Mouse (Mus musculus) hindbrain, embryonic 14.5 days (tissue): ENCODE measurements around the gene Mtg2. TPM values are rescaled to one million over a fixed set of nuclear protein-coding genes. Genes with fewer than 3 reads are reported as not detected.
A peak's percentile ranks its signal among the peaks of the same experiment; 100 is the strongest.

ENCODE experiments used
- ATAC-seq: fragments of 200-750 bp; cut with Nextera tagmentation; 2 replicates; pipeline ENCODE4 v1.8.0; 2017; ENCODE audit warnings: moderate number of reproducible peaks, mild to moderate bottlenecking, moderate TSS enrichment, moderate library complexity; ENCODE audit not compliant: low FRiP score
- DNase-seq: peaks from one replicate; pipeline ENCODE4 v3.0.0-alpha.2; 2015; ENCODE audit warnings: low spot score
- H3K27ac ChIP-seq: fragments of 300-500 bp; sonication (generic); 2 replicates; pipeline ENCODE4 v1.5.1; 2014; ENCODE audit warnings: mild to moderate bottlenecking, moderate library complexity
- H3K27me3 ChIP-seq: fragments of 300-500 bp; sonication (generic); 2 replicates; pipeline ENCODE4 v1.6.1; 2014; ENCODE audit warnings: mild to moderate bottlenecking, low read length, mixed read lengths; ENCODE audit not compliant: control insufficient read depth, insufficient read depth
- H3K36me3 ChIP-seq: fragments of 300-500 bp; sonication (generic); replicated peaks from 2 replicates; pipeline ENCODE4 v1.6.1; 2014; ENCODE audit not compliant: control insufficient read depth, insufficient read depth
- H3K4me1 ChIP-seq: fragments of 300-500 bp; sonication (generic); replicated peaks from 2 replicates; pipeline ENCODE4 v1.6.1; 2014; ENCODE audit warnings: antibody characterized with exemption, low read length, mixed read lengths; ENCODE audit not compliant: control insufficient read depth, insufficient read depth
- H3K4me2 ChIP-seq: fragments of 300-500 bp; sonication (generic); replicated peaks from 2 replicates; pipeline ENCODE4 v1.6.1; 2014; ENCODE audit warnings: mild to moderate bottlenecking, moderate library complexity
- H3K4me3 ChIP-seq: fragments of 300-500 bp; sonication (generic); replicated peaks from 2 replicates; pipeline ENCODE4 v1.5.1; 2014; ENCODE audit warnings: mild to moderate bottlenecking, low read length
- H3K9ac ChIP-seq: fragments of 300-500 bp; sonication (generic); 2 replicates; pipeline ENCODE4 v1.6.1; 2014
- H3K9me3 ChIP-seq: fragments of 300-500 bp; sonication (generic); 2 replicates; pipeline ENCODE4 v1.6.1; 2016; ENCODE audit warnings: low read length; ENCODE audit not compliant: control insufficient read depth
- WGBS: fragments of 180-500 bp; shearing (Covaris S2); extraction: QIAGEN DNeasy Blood & Tissue Kit; methylation state at CpG from one replicate; pipeline ENCODE4 v1.1.7; 2014; 5-methylcytosine and 5-hydroxymethylcytosine counted together
- polyA plus RNA-seq: library from polyadenylated mRNA; unstranded; fragments of >200 nt; fragmentation: Nextera tagmentation; extraction: Ambion mirVana; gene quantifications from 2 replicates; pipeline ENCODE4 v1.2.1, GENCODE M21; 2014

Gene Mtg2
- polyA plus RNA-seq, 1 experiment from 2014 or later = 29.4 TPM

DNA sequence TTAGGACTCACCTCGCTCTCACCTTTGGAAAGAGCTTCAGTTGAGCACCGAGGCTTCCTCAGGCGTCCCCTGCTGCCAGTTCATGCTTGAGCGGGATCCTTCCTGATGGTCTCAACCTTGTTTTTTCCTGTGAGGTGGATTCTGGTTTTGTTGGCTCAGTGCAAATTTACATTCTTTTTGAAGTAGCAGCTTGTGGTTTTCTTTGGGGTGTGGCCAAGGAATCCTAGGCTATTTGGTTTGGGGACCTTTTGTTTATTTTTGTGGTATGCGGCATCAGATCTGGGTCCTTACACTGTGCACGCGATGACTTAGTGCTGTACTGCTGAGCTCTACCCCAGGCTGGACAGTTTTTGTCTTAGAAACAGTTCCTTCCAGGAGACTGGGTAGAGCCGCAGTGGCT lies 10.3 kb downstream of the Mtg2 start:
- ATAC-seq (no peak), DNase-seq (no peak)
- no peak overlapping the region for H3K4me2 ChIP-seq
- no peaks in the 10 kb centered on the region for H3K4me1 ChIP-seq
- H3K27me3 ChIP-seq = no peaks in the 10 kb centered on the region
- WGBS = 89% methylated on average over 8 of the region's 8 CpGs
- no peaks in the 10 kb centered on the region for H3K9me3 ChIP-seq
- no peak overlapping the region for H3K9ac ChIP-seq
- H3K36me3 ChIP-seq = peaks cover 66% of the 10 kb centered on the region
- no peak overlapping the region for H3K4me3 ChIP-seq
- no peak overlapping the region for H3K27ac ChIP-seq

DNA sequence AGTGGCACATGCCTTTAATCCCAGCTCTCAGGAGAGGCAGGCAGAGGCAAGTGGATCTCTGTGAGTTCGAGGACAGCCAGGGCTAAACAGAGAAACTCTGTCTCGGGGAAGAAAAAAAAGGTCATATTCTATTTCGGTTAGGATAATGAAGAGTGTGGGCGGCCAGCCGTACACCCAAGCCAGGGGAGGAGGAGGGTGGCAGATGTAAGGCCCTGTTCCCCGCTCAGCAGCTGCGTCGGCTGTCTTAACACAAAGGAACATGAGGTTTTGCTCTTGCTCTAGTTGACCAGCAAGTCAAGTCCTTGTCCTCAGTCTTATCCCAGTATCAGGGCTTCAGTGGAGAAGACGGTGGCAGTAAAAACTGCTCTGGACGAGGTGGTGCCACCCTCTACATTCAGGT lies 12.7 kb downstream of the Mtg2 start:
- Histone ChIP-seq H3K4me1 (0 out of 2 replicates have a peak, but pooled peaks cover 5% of the 10 kb centered on the region), H3K4me3 (no peak overlapping the region), H3K4me2 (no peak overlapping the region), H3K9ac (no peak overlapping the region), H3K36me3 (peaks cover 66% of the 10 kb centered on the region), H3K27me3 (no peaks in the 10 kb centered on the region), H3K9me3 (no peaks in the 10 kb centered on the region), H3K27ac (no peak overlapping the region)
- DNase-seq (no peak), ATAC-seq (no peak)
- WGBS = 92% methylated on average over 10 of the region's 10 CpGs

DNA sequence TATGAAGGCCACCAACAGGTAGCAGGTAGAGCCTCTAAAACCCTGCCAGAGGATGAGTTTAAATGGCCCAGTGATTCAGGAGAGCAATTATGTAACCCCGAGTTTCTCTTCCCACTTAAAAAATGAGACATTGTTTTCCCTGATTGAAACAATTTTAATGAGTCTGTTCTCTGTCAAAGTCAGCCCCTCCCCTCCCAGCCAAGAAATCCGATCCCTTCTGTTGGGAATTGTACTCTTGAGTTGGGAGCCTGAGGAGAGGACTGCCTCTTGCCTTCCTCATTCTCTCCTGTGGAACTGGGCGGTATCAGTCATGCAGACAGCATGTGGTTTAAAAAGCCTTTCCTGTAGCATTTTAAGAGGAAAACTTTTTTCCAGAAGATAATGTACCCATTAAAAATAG lies 14.2 kb downstream of the Mtg2 start:
- H3K27ac ChIP-seq = no peak overlapping the region
- H3K36me3 ChIP-seq = peaks cover 53% of the 10 kb centered on the region
- H3K4me3 ChIP-seq = no peak overlapping the region
- no peaks in the 10 kb centered on the region for H3K27me3 ChIP-seq
- H3K9me3 ChIP-seq = no peaks in the 10 kb centered on the region
- 0 out of 2 replicates have a peak, but pooled peaks cover 5% of the 10 kb centered on the region for H3K4me1 ChIP-seq
- WGBS = 55% methylated on average over 3 of the region's 3 CpGs
- no peak overlapping the region for H3K4me2 ChIP-seq
- ATAC-seq = no peak
- DNase-seq = no peak
- H3K9ac ChIP-seq = no peak overlapping the region

DNA sequence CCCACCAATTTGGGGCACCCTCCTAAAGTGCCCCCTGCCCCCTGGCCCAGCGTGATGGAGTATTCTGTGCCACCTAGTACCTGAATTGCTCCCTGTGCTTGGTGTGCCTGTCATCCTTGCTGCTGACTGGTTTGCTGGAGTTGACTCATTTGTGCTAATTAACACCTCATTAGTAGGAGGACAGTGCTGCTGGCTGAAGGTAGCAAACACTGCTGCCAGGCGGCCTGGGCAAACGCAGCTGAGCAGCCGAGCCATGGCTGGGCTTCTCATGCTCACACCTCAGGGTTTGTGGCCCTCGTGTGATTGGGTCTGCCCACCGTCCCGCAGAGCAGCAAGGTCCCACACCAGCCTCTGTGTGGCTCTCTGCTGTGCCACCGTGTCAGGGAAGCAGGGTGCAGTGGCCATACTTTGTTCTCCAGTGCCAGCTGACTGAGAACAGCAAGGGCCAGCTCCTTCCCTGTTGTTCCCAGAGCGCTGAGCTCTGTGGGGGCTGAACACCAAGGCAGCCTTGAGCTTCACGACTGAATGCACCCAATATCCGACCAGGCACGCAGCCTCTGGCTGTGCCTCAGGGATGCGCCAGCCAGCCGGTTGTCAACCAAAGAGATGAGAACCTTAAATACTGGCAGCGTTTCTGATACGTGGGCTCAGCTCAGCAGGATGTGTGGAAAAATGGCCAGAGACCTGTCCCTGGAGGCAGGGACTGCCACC lies 15.7 kb downstream of the Mtg2 start:
- Histone ChIP-seq H3K27me3 (no peaks in the 10 kb centered on the region), H3K9me3 (no peaks in the 10 kb centered on the region), H3K36me3 (peaks cover 44% of the 10 kb centered on the region), H3K27ac (peak overlapping the region; percentile 32; the same call in 1 of the 2 replicates), H3K4me2 (no peak overlapping the region), H3K9ac (no peak overlapping the region), H3K4me1 (0 out of 2 replicates have a peak, but pooled peaks cover 5% of the 10 kb centered on the region), H3K4me3 (no peak overlapping the region)
- DNase-seq (no peak), ATAC-seq (no peak)
- 63% methylated on average over 16 of the region's 16 CpGs for WGBS

DNA sequence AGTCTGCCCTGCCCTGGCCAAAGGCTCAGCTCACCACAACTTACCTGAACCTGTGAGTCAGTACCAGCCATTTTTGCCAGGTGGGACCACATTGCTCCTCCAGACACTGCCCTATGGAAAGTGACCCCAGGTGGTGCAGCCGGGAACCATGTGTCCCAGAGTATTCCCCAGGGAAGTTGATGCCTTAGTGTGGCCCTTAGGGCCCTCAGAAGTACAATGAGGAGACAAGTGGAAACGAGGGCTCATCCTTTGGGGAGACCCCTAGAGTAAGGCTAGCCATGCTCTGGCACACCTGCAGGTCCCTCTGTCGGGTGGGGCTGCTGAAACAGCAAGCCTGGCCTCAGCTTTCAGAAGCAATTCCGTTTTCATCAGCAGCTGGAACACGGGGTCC lies 16.2 kb downstream of the Mtg2 start:
- Histone ChIP-seq H3K27me3 (no peaks in the 10 kb centered on the region), H3K9me3 (no peaks in the 10 kb centered on the region), H3K27ac (no peak overlapping the region), H3K4me2 (no peak overlapping the region), H3K36me3 (peaks cover 40% of the 10 kb centered on the region), H3K4me1 (0 out of 2 replicates have a peak, but pooled peaks cover 5% of the 10 kb centered on the region), H3K4me3 (no peak overlapping the region), H3K9ac (no peak overlapping the region)
- WGBS = 78% methylated on average over 5 of the region's 5 CpGs
- ATAC-seq = no peak
- no peak for DNase-seq

DNA sequence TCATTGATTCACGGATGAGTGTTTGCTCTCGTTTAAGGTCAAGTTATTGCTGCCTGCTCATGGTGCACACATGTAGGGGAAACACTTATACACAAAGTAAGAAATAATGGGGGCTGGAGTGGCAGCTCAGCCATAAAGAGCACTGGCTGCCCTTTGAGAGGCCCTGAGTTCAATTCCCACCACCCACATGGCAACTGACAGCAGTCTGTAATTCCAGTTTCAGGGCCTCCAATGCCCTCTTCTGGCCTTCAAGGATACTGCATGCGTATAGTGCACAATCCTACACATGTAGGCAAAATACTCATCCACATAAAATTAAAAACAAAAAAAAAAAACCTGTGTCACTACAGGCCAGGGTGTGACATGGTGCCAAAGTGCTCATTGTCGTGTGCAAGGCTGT lies 17.1 kb downstream of the Mtg2 start:
- H3K4me2 ChIP-seq = no peak overlapping the region
- WGBS = 90% methylated on average over 4 of the region's 4 CpGs
- H3K9ac ChIP-seq = no peak overlapping the region
- no peak overlapping the region for H3K4me3 ChIP-seq
- DNase-seq = no peak
- 0 out of 2 replicates have a peak, but pooled peaks cover 5% of the 10 kb centered on the region for H3K4me1 ChIP-seq
- H3K27me3 ChIP-seq = no peaks in the 10 kb centered on the region
- H3K36me3 ChIP-seq = peaks cover 32% of the 10 kb centered on the region
- peak; percentile 7; the same call in 1 of the 2 replicates for ATAC-seq
- H3K9me3 ChIP-seq = no peaks in the 10 kb centered on the region
- H3K27ac ChIP-seq = no peak overlapping the region

DNA sequence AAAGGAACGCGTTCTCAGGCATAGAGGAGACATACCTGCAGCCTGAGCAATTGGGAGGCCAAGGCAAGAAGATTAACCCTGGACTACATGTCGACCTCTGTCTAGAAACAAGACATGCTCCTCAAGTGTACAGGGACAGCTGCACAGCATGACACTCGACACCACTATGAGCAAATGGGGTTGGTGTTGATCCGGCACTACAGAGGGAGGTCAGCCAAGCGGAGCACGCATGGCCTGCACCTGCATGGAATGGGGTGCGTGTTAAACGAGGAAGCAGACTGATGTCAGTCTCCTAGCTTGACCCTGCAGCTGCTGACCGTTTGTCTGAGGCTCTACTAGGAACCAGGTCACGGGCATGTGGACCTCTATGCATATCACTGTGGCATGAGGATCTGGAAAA lies 19.9 kb downstream of the Mtg2 start:
- H3K9me3 ChIP-seq = no peaks in the 10 kb centered on the region
- no peak overlapping the region for H3K4me2 ChIP-seq
- 78% methylated on average over 11 of the region's 11 CpGs for WGBS
- ATAC-seq = no peak
- no peak for DNase-seq
- H3K36me3 ChIP-seq = peaks cover 13% of the 10 kb centered on the region; the same call in 1 of the 2 replicates
- no peak overlapping the region for H3K9ac ChIP-seq
- H3K27ac ChIP-seq = no peak overlapping the region
- no peaks in the 10 kb centered on the region for H3K27me3 ChIP-seq
- H3K4me3 ChIP-seq = no peak overlapping the region
- H3K4me1 ChIP-seq = 0 out of 2 replicates have a peak, but pooled peaks cover 5% of the 10 kb centered on the region

DNA sequence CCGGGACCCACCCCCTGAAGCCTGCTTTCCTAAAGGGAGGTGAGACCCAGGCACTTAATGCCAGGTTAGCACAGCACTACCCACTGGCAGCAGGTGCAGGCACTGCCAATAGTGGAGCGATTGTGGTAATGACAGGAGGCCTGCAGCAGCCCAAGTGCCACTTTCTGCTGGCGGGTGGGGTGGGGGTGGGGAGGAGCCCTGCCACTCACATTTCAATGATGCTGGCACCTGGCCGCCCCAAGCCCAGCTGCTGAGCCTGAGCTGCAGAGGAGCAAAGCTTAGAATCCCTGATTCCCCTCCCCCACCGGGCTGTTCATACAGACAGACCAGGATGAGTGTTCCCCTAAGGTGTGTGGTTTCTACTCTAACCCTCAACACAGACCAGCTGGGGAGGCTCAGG lies 25.3 kb downstream of the Mtg2 start:
- 0 out of 2 replicates have a peak, but pooled peaks cover 6% of the 10 kb centered on the region for H3K27me3 ChIP-seq
- H3K27ac ChIP-seq = no peak overlapping the region
- WGBS = 37% methylated on average over 5 of the region's 5 CpGs
- ATAC-seq (no peak), DNase-seq (no peak)
- H3K9me3 ChIP-seq = no peaks in the 10 kb centered on the region
- H3K36me3 ChIP-seq = no peaks in the 10 kb centered on the region
- H3K4me1 ChIP-seq = 0 out of 2 replicates have a peak, but pooled peaks cover 5% of the 10 kb centered on the region
- H3K4me3 ChIP-seq = no peak overlapping the region
- H3K4me2 ChIP-seq = no peak overlapping the region
- H3K9ac ChIP-seq = no peak overlapping the region

DNA sequence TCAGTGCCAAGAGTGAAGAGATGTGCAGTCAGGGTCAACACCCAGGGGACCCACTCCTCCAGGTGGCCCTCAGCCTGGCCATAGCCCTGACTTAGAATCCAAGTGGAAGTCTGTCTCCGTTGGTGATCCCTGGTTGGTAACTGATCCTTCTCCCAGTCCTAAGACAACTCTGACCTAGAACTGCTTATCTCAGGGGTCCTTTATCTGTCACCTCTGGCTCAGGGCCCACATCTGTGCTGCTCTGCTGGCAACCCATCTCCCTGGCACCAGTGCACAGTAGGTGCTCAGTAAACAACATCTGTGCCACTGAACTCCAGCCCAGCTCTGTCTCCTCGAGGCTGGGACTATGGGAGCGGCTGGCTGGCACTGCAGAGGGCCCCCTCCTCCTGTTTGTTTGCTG lies 27.2 kb downstream of the Mtg2 start:
- Histone ChIP-seq H3K27ac (no peak overlapping the region), H3K36me3 (no peaks in the 10 kb centered on the region), H3K4me1 (peaks cover 5% of the 10 kb centered on the region; the same call in 1 of the 2 replicates), H3K4me3 (no peak overlapping the region), H3K9me3 (no peaks in the 10 kb centered on the region), H3K27me3 (peaks cover 22% of the 10 kb centered on the region), H3K9ac (no peak overlapping the region), H3K4me2 (no peak overlapping the region)
- no peak for DNase-seq
- ATAC-seq = no peak
- WGBS = 39% methylated on average over 3 of the region's 3 CpGs
